Mouse (Mus musculus) CH12.LX (cell line): Measurements from ENCODE around the gene Serpinf2. TPM values are rescaled to one million over a fixed set of nuclear protein-coding genes. Genes with fewer than 3 reads are reported as not detected.

Experiments
- DNase-seq: peaks from one replicate; pipeline ENCODE4 v3.0.0-alpha.2; 2013; ENCODE audit errors: extremely low read depth
- H3K27ac ChIP-seq: 2 replicates; pipeline ENCODE4 v1.5.1; 2012; ENCODE audit warnings: low read depth, mild to moderate bottlenecking, control low read depth, moderate library complexity; ENCODE audit not compliant: insufficient read depth
- H3K27me3 ChIP-seq: replicated peaks from 2 replicates; pipeline ENCODE3; 2012; ENCODE audit warnings: inconsistent platforms
- H3K36me3 ChIP-seq, 2 experiments: replicated peaks in 1 of 2; 2 replicates each; pipeline versions ENCODE3 to v1.6.1; 2012; ENCODE audit warnings: inconsistent platforms in 1 of 2, low read length in 1 of 2, mild to moderate bottlenecking in 1 of 2, mixed read lengths in 1 of 2, moderate library complexity in 1 of 2; ENCODE audit not compliant: control insufficient read depth in 1 of 2, insufficient read depth in 1 of 2
- H3K4me1 ChIP-seq, 2 experiments: 2 replicates each; pipeline ENCODE4 v1.6.1; 2012; ENCODE audit warnings: inconsistent platforms in 1 of 2, moderate library complexity in 1 of 2; ENCODE audit not compliant: insufficient read depth in 2 of 2, control insufficient read depth in 1 of 2
- H3K4me2 ChIP-seq: 2 replicates; pipeline ENCODE4 v1.6.1; 2012; ENCODE audit warnings: low read depth, mild to moderate bottlenecking, control low read depth; ENCODE audit not compliant: poor library complexity, insufficient read depth, severe bottlenecking
- H3K4me3 ChIP-seq, 3 experiments: fragments of 150-350 bp in 1 of 3; sonication (generic) in 1 of 3; replicated peaks in 1 of 3; 2 replicates each; pipeline versions ENCODE3 to v1.5.1; 2011 to 2012; ENCODE audit warnings: low read depth in 2 of 3, low read length in 2 of 3, mild to moderate bottlenecking in 2 of 3, moderate library complexity in 2 of 3, control low read depth in 1 of 3, improper control_type of control experiment in 1 of 3, inconsistent platforms in 1 of 3, mixed read lengths in 1 of 3; ENCODE audit not compliant: poor library complexity in 1 of 3
- H3K79me2 ChIP-seq: replicated peaks from 2 replicates; pipeline ENCODE4 v1.6.1; 2012; ENCODE audit warnings: mild to moderate bottlenecking, moderate library complexity; ENCODE audit not compliant: control insufficient read depth, poor library complexity, insufficient read depth, severe bottlenecking; ENCODE audit errors: extremely low read depth
- H3K9ac ChIP-seq: 2 replicates; pipeline ENCODE4 v1.6.1; 2012; ENCODE audit warnings: low read depth, mild to moderate bottlenecking, control low read depth, moderate library complexity; ENCODE audit not compliant: insufficient read depth
- H3K9me3 ChIP-seq: replicated peaks from 2 replicates; pipeline ENCODE3; 2012; ENCODE audit warnings: low read length, inconsistent platforms, mixed read lengths
- BHLHE40 ChIP-seq: IDR thresholded peaks from 2 replicates; pipeline ENCODE4 v1.6.1; 2011; ENCODE audit warnings: mild to moderate bottlenecking, low read depth, low read length, improper control_type of control experiment
- CHD1 ChIP-seq: IDR thresholded peaks from 2 replicates; pipeline ENCODE4 v1.6.1; 2012; ENCODE audit warnings: low read depth, low read length, improper control_type of control experiment, inconsistent platforms
- CHD2 ChIP-seq: IDR thresholded peaks from 2 replicates; pipeline ENCODE4 v1.6.1; 2011; ENCODE audit warnings: low read length, improper control_type of control experiment
- CTCF ChIP-seq, 2 experiments: IDR thresholded peaks in 1 of 2; conservative IDR thresholded peaks in 1 of 2; 2 replicates each; pipeline ENCODE4 v1.5.1; 2011 to 2012; ENCODE audit warnings: low read depth in 2 of 2, low read length in 2 of 2, improper control_type of control experiment in 1 of 2, inconsistent platforms in 1 of 2, mild to moderate bottlenecking in 1 of 2, moderate library complexity in 1 of 2
- E2F4 ChIP-seq: IDR thresholded peaks from 2 replicates; pipeline ENCODE4 v1.6.1; 2011; ENCODE audit warnings: low read depth, low read length, improper control_type of control experiment; ENCODE audit not compliant: insufficient replicate concordance
- ELF1 ChIP-seq: IDR thresholded peaks from 2 replicates; pipeline ENCODE4 v1.6.1; 2014; ENCODE audit warnings: low read depth, mild to moderate bottlenecking, inconsistent platforms, low read length, improper control_type of control experiment
- EP300 ChIP-seq: IDR thresholded peaks from 2 replicates; pipeline ENCODE4 v1.6.1; 2011; ENCODE audit warnings: low read length, improper control_type of control experiment
- ETS1 ChIP-seq: conservative IDR thresholded peaks from 2 replicates; pipeline ENCODE4 v1.6.1; 2012; ENCODE audit warnings: low read depth, mild to moderate bottlenecking, inconsistent platforms, low read length, improper control_type of control experiment, moderate library complexity
- GABPA ChIP-seq: IDR thresholded peaks from 2 replicates; pipeline ENCODE4 v1.6.1; 2012; ENCODE audit warnings: low read depth, low read length, improper control_type of control experiment, inconsistent platforms; ENCODE audit not compliant: insufficient replicate concordance
- JUND ChIP-seq: conservative IDR thresholded peaks from 2 replicates; pipeline ENCODE4 v1.6.1; 2011; ENCODE audit warnings: low read depth, low read length, improper control_type of control experiment
- KAT2A ChIP-seq: IDR thresholded peaks from 2 replicates; pipeline ENCODE4 v1.6.1; 2012; ENCODE audit warnings: low read length, improper control_type of control experiment, inconsistent platforms; ENCODE audit not compliant: insufficient replicate concordance
- MAFK ChIP-seq: IDR thresholded peaks from 2 replicates; pipeline ENCODE4 v1.6.1; 2011; ENCODE audit warnings: low read length, improper control_type of control experiment; ENCODE audit not compliant: insufficient replicate concordance
- MAX ChIP-seq: IDR thresholded peaks from 2 replicates; pipeline ENCODE4 v1.6.1; 2011; ENCODE audit warnings: low read length, improper control_type of control experiment
- MXI1 ChIP-seq: IDR thresholded peaks from 2 replicates; pipeline ENCODE4 v1.6.1; 2011; ENCODE audit warnings: mild to moderate bottlenecking, low read depth, low read length, improper control_type of control experiment
- NELFE ChIP-seq: IDR thresholded peaks from 2 replicates; pipeline ENCODE4 v1.6.1; 2011; ENCODE audit warnings: low read depth, low read length, improper control_type of control experiment
- NRF1 ChIP-seq: IDR thresholded peaks from 2 replicates; pipeline ENCODE4 v1.6.1; 2014; ENCODE audit warnings: low read depth, mild to moderate bottlenecking, inconsistent platforms, low read length, improper control_type of control experiment, moderate library complexity
- PAX5 ChIP-seq: IDR thresholded peaks from 2 replicates; pipeline ENCODE4 v1.6.1; 2012; ENCODE audit warnings: low read length, inconsistent platforms, mixed read lengths
- POLR2A ChIP-seq: IDR thresholded peaks from 2 replicates; pipeline ENCODE4 v1.6.1; 2011; ENCODE audit warnings: low read depth, mild to moderate bottlenecking, improper control_type of control experiment, low read length
- RAD21 ChIP-seq: IDR thresholded peaks from 2 replicates; pipeline ENCODE4 v1.6.1; 2011; ENCODE audit warnings: low read depth, mild to moderate bottlenecking, low read length, improper control_type of control experiment, moderate library complexity
- TCF12 ChIP-seq: IDR thresholded peaks from 2 replicates; pipeline ENCODE4 v1.6.1; 2014; ENCODE audit warnings: low read depth, mild to moderate bottlenecking, inconsistent platforms, low read length, improper control_type of control experiment
- UBTF ChIP-seq: IDR thresholded peaks from 2 replicates; pipeline ENCODE4 v1.6.1; 2012; ENCODE audit warnings: low read depth, mild to moderate bottlenecking, inconsistent platforms, low read length, improper control_type of control experiment, moderate library complexity
- USF1 ChIP-seq: IDR thresholded peaks from 2 replicates; pipeline ENCODE4 v1.6.1; 2014; ENCODE audit warnings: low read depth, mild to moderate bottlenecking, inconsistent platforms, low read length, improper control_type of control experiment
- USF2 ChIP-seq: conservative IDR thresholded peaks from 2 replicates; pipeline ENCODE4 v1.6.1; 2011; ENCODE audit warnings: low read depth, low read length, improper control_type of control experiment
- ZC3H11A ChIP-seq: IDR thresholded peaks from 2 replicates; pipeline ENCODE4 v1.6.1; 2012; ENCODE audit warnings: low read depth, mild to moderate bottlenecking, inconsistent platforms, low read length, improper control_type of control experiment
- ZKSCAN1 ChIP-seq: IDR thresholded peaks from 2 replicates; pipeline ENCODE4 v1.6.1; 2012; ENCODE audit warnings: low read depth, inconsistent platforms, low read length, improper control_type of control experiment, borderline replicate concordance
- ZMIZ1 ChIP-seq: IDR thresholded peaks from 2 replicates; pipeline ENCODE4 v1.6.1; 2012; ENCODE audit warnings: low read depth, mild to moderate bottlenecking, inconsistent platforms, low read length, improper control_type of control experiment
- ZNF384 ChIP-seq: IDR thresholded peaks from 2 replicates; pipeline ENCODE4 v1.6.1; 2012; ENCODE audit warnings: low read depth, low read length, improper control_type of control experiment, inconsistent platforms
- dilution Hi-C: fragments of 300-500 bp; cut with MboI; formaldehyde crosslinking; loops from 2 replicates; pipeline ENCODE4 v1.14.3; 2020; ENCODE audit warnings: low sequenced_read_pairs; ENCODE audit not compliant: extremely low pct_unique_long_range_greater_than_20kb, extremely low pct_ligation_motif_present
- in situ Hi-C: fragments of 300-500 bp; cut with MboI; formaldehyde crosslinking; loops from 3 replicates; pipeline ENCODE4 v1.14.3; 2019; ENCODE audit warnings: low sequenced_read_pairs, low pct_ligation_motif_present, low pct_unique_long_range_greater_than_20kb, mixed read lengths
- polyA plus RNA-seq: library from polyadenylated mRNA; unstranded; fragments of >175 nt; gene quantifications from 2 replicates; pipeline ENCODE4 v1.2.1, GENCODE M21; 2012; ENCODE audit warnings: low read depth; ENCODE audit not compliant: insufficient read length
- total RNA-seq, 2 experiments: library from RNA; depleted of rRNA; stranded (reverse); fragments of 300-350 nt in 1 of 2; fragments of >200 nt in 1 of 2; gene quantifications; 2 replicates each; pipeline ENCODE4 v1.2.3; 2012 to 2014

Gene Serpinf2
- total and polyA plus RNA-seq, 3 experiments = 0.08 to 0.26 TPM; not detected in 1

DNA sequence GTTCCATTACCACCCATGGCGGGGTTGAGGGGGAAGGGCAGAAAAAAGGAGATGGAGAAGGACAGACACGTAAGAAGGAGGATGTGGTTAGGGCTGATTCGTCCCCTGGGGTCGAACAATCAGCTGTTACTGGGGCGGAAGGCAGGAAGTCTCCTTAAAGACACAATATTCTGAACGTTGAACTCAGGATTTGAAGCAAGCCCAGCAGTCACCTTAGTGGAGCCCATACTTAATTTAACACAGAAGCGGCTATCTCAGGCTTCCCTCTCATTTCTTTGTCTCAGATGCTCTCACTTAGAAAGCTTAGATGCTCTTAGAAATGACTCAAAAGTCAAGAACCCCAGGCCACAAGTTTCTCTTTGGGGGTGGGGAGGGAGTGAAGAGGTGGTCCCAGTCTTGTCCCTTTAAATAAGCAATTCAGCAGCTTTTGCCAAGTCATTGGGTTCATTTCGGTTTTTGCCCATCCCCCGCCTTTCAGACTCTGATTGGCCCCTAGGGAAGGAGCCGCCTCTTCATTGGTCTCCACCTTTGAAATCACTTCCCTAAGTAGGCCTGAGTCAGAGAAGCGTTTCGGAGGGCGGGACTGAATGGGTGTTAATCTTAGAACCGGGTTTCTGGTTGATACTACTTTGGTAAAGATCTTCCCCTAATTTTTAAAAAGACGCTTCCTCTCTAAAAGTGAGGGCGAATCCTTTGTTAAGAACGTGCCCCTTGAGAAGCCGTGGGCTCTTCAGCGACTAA, 20.9 kb upstream of the Serpinf2 start (continued):
- no peak for TF ChIP-seq ZC3H11A
- peak; percentile 57; the same call in 1 of the 2 replicates for TF ChIP-seq E2F4
- TF ChIP-seq EP300 = peak; percentile 89
- peak; percentile 100 for TF ChIP-seq ETS1
- peak; percentile 82 for TF ChIP-seq MXI1
- TF ChIP-seq MAX = peak; percentile 54

- Histone ChIP-seq H3K36me3 (peaks cover 8 to 12% of the 10 kb centered on the region in 2 experiments), H3K9ac (peak overlapping the region; percentile 71), H3K9me3 (no peaks in the 10 kb centered on the region), H3K4me2 (peak overlapping the region; percentile 97), H3K79me2 (peaks cover 10% of the 10 kb centered on the region; the same call in 1 of the 2 replicates), H3K4me1 (peaks cover 31 to 78% of the 10 kb centered on the region in 2 experiments), H3K27ac (peak overlapping the region; percentile 98), H3K4me3 (peak overlapping the region; percentile 34 to 83 (median 42)), H3K27me3 (no peaks in the 10 kb centered on the region)
- in situ Hi-C loops = loop anchor here (5.0 kb wide), 1 partner anchor 47 kb away; no protein-coding TSS in a partner anchor
- TF ChIP-seq E2F4 (no peak), TCF12 (no peak), UBTF (peak; percentile 9; the same call in 1 of the 2 replicates)
- no peak for DNase-seq
- dilution Hi-C loops = no loop called here
These were observed 20.3 kb upstream of the Serpinf2 start for GRCm38 (mm10) chr11:75459751-75460102.

DNA sequence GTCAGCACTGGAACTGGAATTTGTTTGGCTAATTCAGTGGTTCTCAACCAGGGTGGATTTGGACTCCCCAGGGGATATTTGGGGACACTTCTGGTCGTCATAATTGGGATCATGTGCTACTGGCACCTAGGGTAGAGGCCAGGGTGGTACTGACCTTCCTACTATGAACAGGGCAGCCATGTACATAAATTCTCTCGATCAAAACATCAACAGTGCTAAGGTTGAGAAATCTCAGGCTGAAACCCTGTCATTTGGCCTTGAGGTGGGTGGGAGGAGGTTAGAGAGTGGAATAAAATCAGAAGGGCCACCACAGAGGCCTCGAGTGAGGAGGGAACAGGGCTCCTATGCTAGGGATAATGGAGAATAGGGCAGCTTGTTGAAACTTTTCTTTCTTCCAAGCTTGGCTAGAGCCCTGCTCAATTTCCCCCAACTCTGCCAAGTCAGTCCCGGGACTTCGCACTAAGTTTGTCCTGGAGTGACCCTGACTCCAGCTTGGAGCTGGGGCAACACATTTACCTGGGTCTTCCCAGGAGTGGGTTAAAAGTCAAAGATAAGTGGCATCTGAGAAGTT, 19.8 kb upstream of the Serpinf2 start:
- H3K9ac ChIP-seq = peak overlapping the region; percentile 71
- H3K4me2 ChIP-seq = peak overlapping the region; percentile 97
- H3K27me3 ChIP-seq = no peaks in the 10 kb centered on the region
- in situ Hi-C loops (loop anchor here (5.0 kb wide), 1 partner anchor 47 kb away; no protein-coding TSS in a partner anchor), dilution Hi-C loops (no loop called here)
- H3K4me1 ChIP-seq = peaks cover 31 to 76% of the 10 kb centered on the region in 2 experiments
- no peaks in the 10 kb centered on the region for H3K9me3 ChIP-seq
- DNase-seq = peak; percentile 75
- H3K27ac ChIP-seq = peak overlapping the region; percentile 98
- peaks cover 6 to 8% of the 10 kb centered on the region in 2 experiments for H3K36me3 ChIP-seq
- peaks cover 10% of the 10 kb centered on the region; the same call in 1 of the 2 replicates for H3K79me2 ChIP-seq
- H3K4me3 ChIP-seq = peak overlapping the region; percentile 34 to 83 (median 42)
- TF ChIP-seq USF1 (no peak), ZNF384 (no peak), USF2 (no peak), POLR2A (0 out of 2 replicates have a peak, but pooled peaks have one; percentile 10), ELF1 (no peak), RAD21 (no peak), CHD1 (no peak; the same call in 1 of the 2 replicates), ZMIZ1 (no peak), PAX5 (no peak), CTCF (conservative IDR thresholded peaks at IDR 0.05 in 1 of 2, IDR thresholded peaks at IDR 0.05 in 1 of 2; ENCODE audit: low read depth in 2 of 2, low read length in 2 of 2) (no peak), BHLHE40 (peak; percentile 57; the same call in 1 of the 2 replicates), KAT2A (0 out of 2 replicates have a peak, but pooled peaks have one; percentile 48), NRF1 (no peak), CHD2 (peak; percentile 19; the same call in 1 of the 2 replicates), NELFE (0 out of 2 replicates have a peak, but pooled peaks have one; percentile 5), MAFK (peak; percentile 31; the same call in 1 of the 2 replicates), MAX (peak; percentile 22; the same call in 1 of the 2 replicates), EP300 (peak; percentile 35; the same call in 1 of the 2 replicates), ZKSCAN1 (no peak), GABPA (no peak), JUND (no peak), ZC3H11A (no peak)
